Mouse (Mus musculus): ENCODE measurements around the gene Metap1. TPM values are rescaled to one million over a fixed set of nuclear protein-coding genes. Genes with fewer than 3 reads are reported as not detected.

Gene Metap1
- 48.9 and 51.8 TPM in 2 replicates for polyA plus RNA-seq (2014; fragmentation: Nextera tagmentation; extraction: Ambion mirVana)

- Histone ChIP-seq H3K36me3 (ENCODE audit: control insufficient read depth, insufficient read depth, low read length) (0 out of 2 replicates have a peak, but pooled peaks cover 2% of the 10 kb centered on the region), H3K4me2 (ENCODE audit: low read length) (peak within 1 kb of the TSS; percentile 75), H3K27me3 (replicated peaks; ENCODE audit: control insufficient read depth, insufficient read depth, low read length) (no peaks in the 10 kb centered on the region), H3K4me3 (ENCODE audit: low read depth, low read length) (peak within 1 kb of the TSS; percentile 88), H3K4me1 (ENCODE audit: control insufficient read depth, insufficient read depth, low read length) (peaks cover 7% of the 10 kb centered on the region; the same call in 1 of the 2 replicates), H3K9ac (ENCODE audit: low read length) (peak within 1 kb of the TSS; percentile 87), H3K27ac (ENCODE audit: low read depth, low read length) (peak within 1 kb of the TSS; percentile 66), H3K9me3 (replicated peaks; ENCODE audit: control insufficient read depth, low read length) (no peaks in the 10 kb centered on the region)
- under 1% methylated on average over 45 of the region's 65 CpGs for WGBS
- ATAC-seq (peak; percentile 99), DNase-seq (ENCODE audit: low spot score) (peak; percentile 95)
Observed at GRCm38 (mm10) chr3:138489327-138490033, at the start of gene Metap1. TSS of gene Metap1 (minus strand) at chr3:138489515.

GRCm38 (mm10) chr3:138536031-138536430, 46.7 kb upstream of the Metap1 start:
- Histone ChIP-seq H3K4me2 (ENCODE audit: low read length) (no peak overlapping the region), H3K27me3 (replicated peaks; ENCODE audit: control insufficient read depth, insufficient read depth, low read length) (no peaks in the 10 kb centered on the region), H3K4me1 (ENCODE audit: control insufficient read depth, insufficient read depth, low read length) (no peaks in the 10 kb centered on the region), H3K9me3 (replicated peaks; ENCODE audit: control insufficient read depth, low read length) (no peaks in the 10 kb centered on the region), H3K36me3 (ENCODE audit: control insufficient read depth, insufficient read depth, low read length) (no peaks in the 10 kb centered on the region), H3K9ac (ENCODE audit: low read length) (no peak overlapping the region), H3K4me3 (ENCODE audit: low read depth, low read length) (no peak overlapping the region), H3K27ac (ENCODE audit: low read depth, low read length) (no peak overlapping the region)
- WGBS, result 98% methylated on average over 2 of the region's 2 CpGs
- DNase-seq (ENCODE audit: low spot score), result no peak
- ATAC-seq, result no peak

- Histone ChIP-seq H3K27me3 (replicated peaks; ENCODE audit: control insufficient read depth, insufficient read depth, low read length) (no peaks in the 10 kb centered on the region), H3K27ac (ENCODE audit: low read depth, low read length) (no peak overlapping the region), H3K4me3 (ENCODE audit: low read depth, low read length) (no peak overlapping the region), H3K4me2 (ENCODE audit: low read length) (no peak overlapping the region), H3K36me3 (ENCODE audit: control insufficient read depth, insufficient read depth, low read length) (no peaks in the 10 kb centered on the region), H3K9me3 (replicated peaks; ENCODE audit: control insufficient read depth, low read length) (no peaks in the 10 kb centered on the region), H3K4me1 (ENCODE audit: control insufficient read depth, insufficient read depth, low read length) (peaks cover 8% of the 10 kb centered on the region), H3K9ac (ENCODE audit: low read length) (no peak overlapping the region)
- WGBS, result 77% methylated on average over 2 of the region's 2 CpGs
- ATAC-seq (no peak), DNase-seq (ENCODE audit: low spot score) (no peak)
Observed at GRCm38 (mm10) chr3:138532764-138533163, 43.4 kb upstream of the Metap1 start.

GRCm38 (mm10) chr3:138531479-138532181, 42.3 kb upstream of the Metap1 start:
- 79% methylated on average over 12 of the region's 12 CpGs for WGBS
- ATAC-seq, result no peak
- no peak overlapping the region for H3K9ac ChIP-seq (ENCODE audit: low read length)
- no peak overlapping the region for H3K27ac ChIP-seq (ENCODE audit: low read depth, low read length)
- no peak for DNase-seq (ENCODE audit: low spot score)
- H3K4me3 ChIP-seq (ENCODE audit: low read depth, low read length), result no peak overlapping the region
- H3K4me2 ChIP-seq (ENCODE audit: low read length), result no peak overlapping the region
- H3K9me3 ChIP-seq (replicated peaks; ENCODE audit: control insufficient read depth, low read length), result no peaks in the 10 kb centered on the region
- no peaks in the 10 kb centered on the region for H3K27me3 ChIP-seq (replicated peaks; ENCODE audit: control insufficient read depth, insufficient read depth, low read length)
- peaks cover 8% of the 10 kb centered on the region for H3K4me1 ChIP-seq (ENCODE audit: control insufficient read depth, insufficient read depth, low read length)
- H3K36me3 ChIP-seq (ENCODE audit: control insufficient read depth, insufficient read depth, low read length), result no peaks in the 10 kb centered on the region

GRCm38 (mm10) chr3:138530578-138531478, 41.5 kb upstream of the Metap1 start:
- Histone ChIP-seq H3K27ac (ENCODE audit: low read depth, low read length) (no peak overlapping the region), H3K9ac (ENCODE audit: low read length) (no peak overlapping the region), H3K4me1 (ENCODE audit: control insufficient read depth, insufficient read depth, low read length) (peaks cover 11% of the 10 kb centered on the region), H3K27me3 (replicated peaks; ENCODE audit: control insufficient read depth, insufficient read depth, low read length) (no peaks in the 10 kb centered on the region), H3K9me3 (replicated peaks; ENCODE audit: control insufficient read depth, low read length) (no peaks in the 10 kb centered on the region), H3K36me3 (ENCODE audit: control insufficient read depth, insufficient read depth, low read length) (no peaks in the 10 kb centered on the region), H3K4me3 (ENCODE audit: low read depth, low read length) (no peak overlapping the region), H3K4me2 (ENCODE audit: low read length) (no peak overlapping the region)
- ATAC-seq, result no peak
- DNase-seq (ENCODE audit: low spot score), result no peak
- WGBS, result 82% methylated on average over 8 of the region's 8 CpGs

GRCm38 (mm10) chr3:138528265-138528664, 39.0 kb upstream of the Metap1 start:
- DNase-seq (ENCODE audit: low spot score) (no peak), ATAC-seq (no peak)
- no peaks in the 10 kb centered on the region for H3K9me3 ChIP-seq (replicated peaks; ENCODE audit: control insufficient read depth, low read length)
- no peaks in the 10 kb centered on the region for H3K27me3 ChIP-seq (replicated peaks; ENCODE audit: control insufficient read depth, insufficient read depth, low read length)
- peak overlapping the region; percentile 93 for H3K9ac ChIP-seq (ENCODE audit: low read length)
- WGBS, result 3% methylated on average over 16 of the region's 16 CpGs
- H3K27ac ChIP-seq (ENCODE audit: low read depth, low read length), result no peak overlapping the region
- H3K36me3 ChIP-seq (ENCODE audit: control insufficient read depth, insufficient read depth, low read length), result no peaks in the 10 kb centered on the region
- H3K4me2 ChIP-seq (ENCODE audit: low read length), result peak overlapping the region; percentile 61
- peak overlapping the region; percentile 96 for H3K4me3 ChIP-seq (ENCODE audit: low read depth, low read length)
- H3K4me1 ChIP-seq (ENCODE audit: control insufficient read depth, insufficient read depth, low read length), result peaks cover 11% of the 10 kb centered on the region

- no peaks in the 10 kb centered on the region for H3K36me3 ChIP-seq (ENCODE audit: control insufficient read depth, insufficient read depth, low read length)
- 1% methylated on average over 52 of the region's 64 CpGs for WGBS
- DNase-seq (ENCODE audit: low spot score) (peak; percentile 74), ATAC-seq (peak; percentile 67)
- H3K4me3 ChIP-seq (ENCODE audit: low read depth, low read length), result peak overlapping the region; percentile 96
- no peaks in the 10 kb centered on the region for H3K27me3 ChIP-seq (replicated peaks; ENCODE audit: control insufficient read depth, insufficient read depth, low read length)
- H3K4me2 ChIP-seq (ENCODE audit: low read length), result peak overlapping the region; percentile 61
- peak overlapping the region; percentile 97 for H3K27ac ChIP-seq (ENCODE audit: low read depth, low read length)
- peak overlapping the region; percentile 93 for H3K9ac ChIP-seq (ENCODE audit: low read length)
- H3K9me3 ChIP-seq (replicated peaks; ENCODE audit: control insufficient read depth, low read length), result no peaks in the 10 kb centered on the region
- H3K4me1 ChIP-seq (ENCODE audit: control insufficient read depth, insufficient read depth, low read length), result peaks cover 11% of the 10 kb centered on the region
Observed at GRCm38 (mm10) chr3:138527667-138528231, 38.4 kb upstream of the Metap1 start.

- DNase-seq (ENCODE audit: low spot score) (peak; percentile 100), ATAC-seq (peak; percentile 95)
- H3K9me3 ChIP-seq (replicated peaks; ENCODE audit: control insufficient read depth, low read length), result no peaks in the 10 kb centered on the region
- under 1% methylated on average over 66 of the region's 85 CpGs for WGBS
- peak overlapping the region; percentile 93 for H3K9ac ChIP-seq (ENCODE audit: low read length)
- H3K27ac ChIP-seq (ENCODE audit: low read depth, low read length), result peak overlapping the region; percentile 97
- no peaks in the 10 kb centered on the region for H3K36me3 ChIP-seq (ENCODE audit: control insufficient read depth, insufficient read depth, low read length)
- H3K4me2 ChIP-seq (ENCODE audit: low read length), result peak overlapping the region; percentile 89
- H3K4me1 ChIP-seq (ENCODE audit: control insufficient read depth, insufficient read depth, low read length), result peaks cover 11% of the 10 kb centered on the region
- no peaks in the 10 kb centered on the region for H3K27me3 ChIP-seq (replicated peaks; ENCODE audit: control insufficient read depth, insufficient read depth, low read length)
- H3K4me3 ChIP-seq (ENCODE audit: low read depth, low read length), result peak overlapping the region; percentile 96
Observed at GRCm38 (mm10) chr3:138526916-138527666, 37.8 kb upstream of the Metap1 start.

Data from forebrain, embryonic 14.5 days (tissue).